Mouse (Mus musculus) Muller cell, postnatal 12 days (primary cell): ENCODE measurements at regions not wholly inside any gene's neighbourhood (a gene's known extent, or its start where the extent isn't known, plus 50 kb on each side); places are given as distances from the start of the nearest gene placed in this dataset.

ENCODE experiments used
- DNase-seq: peaks from one replicate; pipeline ENCODE4 v3.0.0-alpha.2; 2015; ENCODE audit errors: inconsistent ontology term

- no peak for DNase-seq
These were observed 252.5 kb upstream of the Kcnj16 start for GRCm38 (mm10) chr11:110715300-110715699.

GRCm38 (mm10) chr11:110716369-110716768, 251.5 kb upstream of the Kcnj16 start:
- no peak for DNase-seq

GRCm38 (mm10) chr11:110722701-110723100, 245.1 kb upstream of the Kcnj16 start:
- DNase-seq: peak; percentile 29

GRCm38 (mm10) chr11:110723971-110724370, 243.9 kb upstream of the Kcnj16 start:
- no peak for DNase-seq

- DNase-seq: no peak
These were observed 240.4 kb upstream of the Kcnj16 start for GRCm38 (mm10) chr11:110727357-110727961.

GRCm38 (mm10) chr11:110731510-110731909, 236.3 kb upstream of the Kcnj16 start:
- DNase-seq: no peak

- no peak for DNase-seq
These were observed 193.7 kb upstream of the Kcnj16 start for GRCm38 (mm10) chr11:110774128-110774527.

- peak; percentile 74 for DNase-seq
These were observed 186.1 kb upstream of the Kcnj16 start for GRCm38 (mm10) chr11:110781492-110782276.

- no peak for DNase-seq
These were observed 178.3 kb upstream of the Kcnj16 start for GRCm38 (mm10) chr11:110789537-110789936.

GRCm38 (mm10) chr11:110799887-110800578, 167.8 kb upstream of the Kcnj16 start:
- peak; percentile 96 for DNase-seq

- no peak for DNase-seq
These were observed 165.8 kb upstream of the Kcnj16 start for GRCm38 (mm10) chr11:110802013-110802412.

GRCm38 (mm10) chr11:110804079-110804478, 163.8 kb upstream of the Kcnj16 start:
- no peak for DNase-seq

GRCm38 (mm10) chr11:110813137-110813536, 154.7 kb upstream of the Kcnj16 start:
- DNase-seq: peak; percentile 17

- DNase-seq: no peak
These were observed 153.1 kb upstream of the Kcnj16 start for GRCm38 (mm10) chr11:110814732-110815131.

GRCm38 (mm10) chr11:110815206-110815605, 152.6 kb upstream of the Kcnj16 start:
- DNase-seq: no peak

GRCm38 (mm10) chr11:110828584-110828983, 139.2 kb upstream of the Kcnj16 start:
- no peak for DNase-seq

- no peak for DNase-seq
These were observed 131.1 kb upstream of the Kcnj16 start for GRCm38 (mm10) chr11:110836688-110837087.

- DNase-seq: no peak
These were observed 128.5 kb upstream of the Kcnj16 start for GRCm38 (mm10) chr11:110839316-110839715.

GRCm38 (mm10) chr11:110868319-110868718, 99.5 kb upstream of the Kcnj16 start:
- no peak for DNase-seq

- DNase-seq: no peak
These were observed 97.7 kb upstream of the Kcnj16 start for GRCm38 (mm10) chr11:110870133-110870532.

- peak; percentile 37 for DNase-seq
These were observed 93.2 kb upstream of the Kcnj16 start for GRCm38 (mm10) chr11:110874626-110875025.

GRCm38 (mm10) chr11:110880971-110881370, 86.9 kb upstream of the Kcnj16 start:
- peak; percentile 17 for DNase-seq
